Mouse (Mus musculus): ENCODE data around the gene Thada. TPM values are rescaled to one million over a fixed set of nuclear protein-coding genes. Genes with fewer than 3 reads are reported as not detected.

The Thada gene
- polyA plus RNA-seq, 3 experiments from 2014 or later: 19.3 to 113 (median 105) TPM

- ATAC-seq: no peak
These were observed 324.3 kb downstream of the Thada start for GRCm38 (mm10) chr17:84141691-84142090.

- ATAC-seq: no peak
These were observed 325.0 kb downstream of the Thada start for GRCm38 (mm10) chr17:84140822-84141507.

Other genes with a start within 250 kb of the Thada start
- not detected for gene Plekhh2, start 45.7 kb upstream of the Thada start, polyA plus RNA-seq (2017; shearing (Covaris generic))
- 1 to 10 TPM in 2 of 3 experiments, under 1 TPM in 1; 0.79 to 1.9 (median 1.6) TPM for gene Dync2li1, start 160.3 kb upstream of the Thada start, polyA plus RNA-seq (2017; shearing (Covaris generic))
- not detected for gene Abcg8, start 210.1 kb upstream of the Thada start, polyA plus RNA-seq (2017; shearing (Covaris generic))
- gene Abcg5, start 216.8 kb upstream of the Thada start, polyA plus RNA-seq (2017; shearing (Covaris generic)): under 1 TPM in 1 of 3 experiments, not detected in 2; 0.49 TPM

Data from inflammation-experienced regulatory T-cells, adult 6 months (primary cell).